Mouse (Mus musculus) ovary, postnatal 14 days (tissue): Measurements from ENCODE around the gene Slc35f4.

Experiments
- DNase-seq: peaks from one replicate; pipeline ENCODE4 v3.0.0; 2022; ENCODE audit warnings: low spot score

The Slc35f4 gene

GRCm38 (mm10) chr14:49348164-49348896 lies 177.5 kb downstream of the Slc35f4 start:
- no peak for DNase-seq

- no peak for DNase-seq
Observed at GRCm38 (mm10) chr14:49345835-49346234, 180.0 kb downstream of the Slc35f4 start.

- no peak for DNase-seq
Observed at GRCm38 (mm10) chr14:49337011-49337410, 188.8 kb downstream of the Slc35f4 start.

GRCm38 (mm10) chr14:49333841-49334240 lies 192.0 kb downstream of the Slc35f4 start:
- no peak for DNase-seq

GRCm38 (mm10) chr14:49316493-49316894 lies 209.4 kb downstream of the Slc35f4 start:
- no peak for DNase-seq

- DNase-seq, result no peak
Observed at GRCm38 (mm10) chr14:49313981-49314380, 211.9 kb downstream of the Slc35f4 start.

GRCm38 (mm10) chr14:49313376-49313775 lies 212.5 kb downstream of the Slc35f4 start:
- DNase-seq, result no peak

- DNase-seq, result no peak
Observed at GRCm38 (mm10) chr14:49311548-49311947, 214.3 kb downstream of the Slc35f4 start.

- DNase-seq, result no peak
Observed at GRCm38 (mm10) chr14:49311091-49311492, 214.8 kb downstream of the Slc35f4 start.

- no peak for DNase-seq
Observed at GRCm38 (mm10) chr14:49309670-49310069, 216.2 kb downstream of the Slc35f4 start.

- DNase-seq, result no peak
Observed at GRCm38 (mm10) chr14:49308591-49308990, 217.3 kb downstream of the Slc35f4 start.

- DNase-seq, result no peak
Observed at GRCm38 (mm10) chr14:49307842-49308241, 218.0 kb downstream of the Slc35f4 start.

GRCm38 (mm10) chr14:49305534-49306409 lies 220.1 kb downstream of the Slc35f4 start:
- no peak for DNase-seq

- DNase-seq, result no peak
Observed at GRCm38 (mm10) chr14:49302271-49302857, 223.5 kb downstream of the Slc35f4 start.

GRCm38 (mm10) chr14:49300981-49301619 lies 224.7 kb downstream of the Slc35f4 start:
- DNase-seq, result no peak

GRCm38 (mm10) chr14:49300326-49300725 lies 225.5 kb downstream of the Slc35f4 start:
- no peak for DNase-seq

GRCm38 (mm10) chr14:49293802-49294449 lies 231.9 kb downstream of the Slc35f4 start:
- DNase-seq, result no peak

GRCm38 (mm10) chr14:49290029-49290745 lies 235.7 kb downstream of the Slc35f4 start:
- no peak for DNase-seq

- DNase-seq, result no peak
Observed at GRCm38 (mm10) chr14:49283784-49284655, 241.8 kb downstream of the Slc35f4 start.

GRCm38 (mm10) chr14:49278880-49279279 lies 247.0 kb downstream of the Slc35f4 start:
- DNase-seq, result no peak
